Mouse (Mus musculus): ENCODE measurements at regions not wholly inside any gene's neighbourhood (a gene's known extent, or its start where the extent isn't known, plus 50 kb on each side); places are given as distances from the start of the nearest gene placed in this dataset.

- TF ChIP-seq CTCF (IDR thresholded peaks at IDR 0.05; ENCODE audit: control insufficient read depth, insufficient read depth, insufficient read length) (no peak), MYOD1 (IDR thresholded peaks at IDR 0.05; ENCODE audit: control insufficient read depth, insufficient read length, low read depth) (no peak), USF1 (IDR thresholded peaks at IDR 0.05; ENCODE audit: low read depth) (no peak), MAX (IDR thresholded peaks at IDR 0.05) (no peak), MYOG (IDR thresholded peaks at IDR 0.05; ENCODE audit: control insufficient read depth, extremely low read depth, insufficient read length) (no peak), CEBPB (IDR thresholded peaks at IDR 0.05; ENCODE audit: low read depth) (no peak), FOSL1 (IDR thresholded peaks at IDR 0.05; ENCODE audit: insufficient read depth, low read length, poor library complexity, severe bottlenecking) (no peak)
Measured at GRCm38 (mm10) chr1:23272077-23272476, 125.5 kb downstream of the Ogfrl1 start.

All from C2C12 (cell line).